Mouse (Mus musculus): ENCODE results near the gene Olfr1245. TPM values are rescaled to one million over a fixed set of nuclear protein-coding genes. Genes with fewer than 3 reads are reported as not detected.
"Not testable (repeated sequence)": the region's sequence is repeated elsewhere in the genome, so short reads cannot be mapped to it uniquely, and the experiment has no call there.

Olfr1245 gene
- total and polyA plus RNA-seq, 3 experiments, result not detected

DNA sequence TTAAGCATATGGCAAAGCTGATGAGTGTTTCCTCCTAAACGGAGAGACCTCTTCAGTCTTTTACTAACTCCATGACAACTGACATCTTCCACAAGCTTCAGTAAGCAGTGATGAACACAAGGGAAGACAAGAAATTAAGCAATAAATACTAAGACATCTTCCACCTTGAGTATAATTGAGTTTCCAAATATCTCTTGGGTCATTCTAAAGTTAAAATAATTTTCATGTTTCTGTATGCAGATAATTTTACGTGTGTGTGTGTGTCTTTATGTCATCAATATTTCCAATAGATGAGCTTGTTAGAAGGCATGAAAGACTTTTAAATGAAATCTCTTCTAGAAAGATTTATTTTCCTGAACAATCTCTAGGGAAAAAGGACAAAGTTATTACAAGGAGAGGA is 14.8 kb upstream of the Olfr1245 start, which contains the start of gene Olfr1246:
Olfr1246 (minus strand) TSS at position 101 of the 400 bp plus-strand sequence.
- no peak for TF ChIP-seq POLR2A (IDR thresholded peaks at IDR 0.05; ENCODE audit: control insufficient read depth in 1 of 2, insufficient read depth in 1 of 2, low read depth in 1 of 2, low read length in 2 of 2, poor library complexity in 1 of 2)
- no peak for TF ChIP-seq KAT2A (conservative IDR thresholded peaks at IDR 0.05; ENCODE audit: low read depth, low read length)
- no peak within 1 kb of the TSS for H3K27ac ChIP-seq (ENCODE audit: control insufficient read depth, low read depth, low read length)
- H3K79me2 ChIP-seq (ENCODE audit: control insufficient read depth, insufficient read depth, low read length, poor library complexity), result no peaks in the 10 kb centered on the region

DNA sequence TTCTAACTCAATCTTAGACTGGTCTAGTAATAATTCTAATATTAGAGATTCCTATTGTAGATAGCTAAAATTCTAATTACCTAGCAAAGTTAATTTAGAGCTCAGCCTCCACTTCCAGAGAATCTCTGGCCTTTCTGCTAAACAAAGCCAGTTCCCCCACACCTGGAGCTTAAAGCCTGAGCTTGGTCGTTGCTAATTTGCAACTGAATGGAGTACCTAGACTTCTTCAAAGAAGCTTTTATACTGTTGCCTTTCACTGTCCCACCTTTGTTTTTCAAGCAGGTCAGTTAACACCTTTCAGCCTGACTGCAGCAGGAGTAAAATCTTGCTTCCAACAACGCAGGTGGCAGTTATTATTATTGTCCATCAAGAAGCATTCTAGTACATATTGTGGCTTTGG is 15.5 kb downstream of the Olfr1245 start:
- not testable (repeated sequence) for H3K79me2 ChIP-seq (ENCODE audit: control insufficient read depth, insufficient read depth, low read length, poor library complexity); H3K4me3 ChIP-seq (ENCODE audit: control insufficient read depth in 1 of 2, insufficient read depth in 1 of 2, low read depth in 2 of 2, low read length in 2 of 2); H3K27ac ChIP-seq (ENCODE audit: control insufficient read depth, low read depth, low read length); H3K27me3 ChIP-seq (ENCODE audit: control insufficient read depth in 1 of 2, insufficient read depth in 2 of 2, low read length in 2 of 2); H3K9ac ChIP-seq (ENCODE audit: control insufficient read depth, low read depth, low read length, poor library complexity, severe bottlenecking); H3K9me3 ChIP-seq (replicated peaks; ENCODE audit: insufficient read depth, low read length); H3K36me3 ChIP-seq (ENCODE audit: control insufficient read depth in 1 of 2, insufficient read depth in 2 of 2, low read length in 2 of 2); DNase-seq (ENCODE audit: low read depth, low spot score); H3K4me1 ChIP-seq (ENCODE audit: control insufficient read depth in 1 of 2, insufficient read depth in 2 of 2, low read length in 2 of 2)

More for the DNA sequence above, 14.8 kb upstream of the Olfr1245 start, which contains the start of gene Olfr1246:
- no peak within 1 kb of the TSS for H3K9ac ChIP-seq (ENCODE audit: control insufficient read depth, low read depth, low read length, poor library complexity, severe bottlenecking)
- H3K4me3 ChIP-seq (ENCODE audit: control insufficient read depth in 1 of 2, insufficient read depth in 1 of 2, low read depth in 2 of 2, low read length in 2 of 2), result no peak within 1 kb of the TSS
- no peaks in the 10 kb centered on the region for H3K4me1 ChIP-seq (ENCODE audit: control insufficient read depth in 1 of 2, insufficient read depth in 2 of 2, low read length in 2 of 2)
- no peaks in the 10 kb centered on the region for H3K36me3 ChIP-seq (ENCODE audit: control insufficient read depth in 1 of 2, insufficient read depth in 2 of 2, low read length in 2 of 2)
- H3K9me3 ChIP-seq (replicated peaks; ENCODE audit: insufficient read depth, low read length), result no peaks in the 10 kb centered on the region
- no peaks in the 10 kb centered on the region for H3K27me3 ChIP-seq (ENCODE audit: control insufficient read depth in 1 of 2, insufficient read depth in 2 of 2, low read length in 2 of 2)
- DNase-seq (ENCODE audit: low read depth, low spot score), result no peak

DNA sequence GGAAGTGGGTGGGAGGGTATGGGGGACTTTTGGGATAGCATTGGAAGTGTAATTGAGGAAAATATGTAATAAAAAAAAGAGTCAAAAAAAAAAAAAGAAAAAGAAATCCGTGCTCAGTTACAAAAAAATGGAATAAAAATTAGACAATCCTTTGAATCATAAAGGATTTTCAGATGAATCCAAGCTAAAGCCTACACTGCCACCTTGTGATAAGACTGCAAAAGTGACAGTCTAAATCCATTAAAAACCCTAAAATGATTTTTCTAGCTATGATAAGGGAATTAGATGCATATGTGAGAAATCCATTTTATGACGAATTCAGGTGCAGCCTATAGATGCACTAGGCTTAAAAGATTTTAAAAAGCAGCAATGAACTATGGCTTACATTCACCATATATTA is 33.7 kb downstream of the Olfr1245 start:
- H3K9me3 ChIP-seq (replicated peaks; ENCODE audit: insufficient read depth, low read length), result no peaks in the 10 kb centered on the region
- H3K79me2 ChIP-seq (ENCODE audit: control insufficient read depth, insufficient read depth, low read length, poor library complexity), result no peaks in the 10 kb centered on the region
- TF ChIP-seq MXI1 (IDR thresholded peaks at IDR 0.05; ENCODE audit: low read depth, low read length) (no peak), CHD2 (IDR thresholded peaks at IDR 0.05; ENCODE audit: low read length) (no peak), CHD1 (IDR thresholded peaks at IDR 0.05; ENCODE audit: low read depth, low read length) (no peak), MAZ (IDR thresholded peaks at IDR 0.05; ENCODE audit: low read depth, low read length) (no peak), RCOR1 (IDR thresholded peaks at IDR 0.05; ENCODE audit: low read depth, low read length) (no peak), USF1 (IDR thresholded peaks at IDR 0.05; ENCODE audit: low read depth, low read length) (no peak), ZMIZ1 (IDR thresholded peaks at IDR 0.05; ENCODE audit: low read depth, low read length) (no peak), TCF12 (IDR thresholded peaks at IDR 0.05; ENCODE audit: low read depth, low read length) (no peak), NRF1 (IDR thresholded peaks at IDR 0.05; ENCODE audit: insufficient read depth, low read depth, low read length, poor library complexity, severe bottlenecking) (no peak), TBP (IDR thresholded peaks at IDR 0.05; ENCODE audit: low read depth, low read length) (no peak), ZC3H11A (IDR thresholded peaks at IDR 0.05; ENCODE audit: low read depth, low read length) (peak; percentile 59), SMC3 (IDR thresholded peaks at IDR 0.05; ENCODE audit: low read depth, low read length) (peak; percentile 69), BHLHE40 (IDR thresholded peaks at IDR 0.05; ENCODE audit: borderline replicate concordance, low read depth, low read length) (no peak), MEF2A (IDR thresholded peaks at IDR 0.05; ENCODE audit: extremely low read depth, insufficient replicate concordance, low read depth, low read length, poor library complexity, severe bottlenecking) (no peak), SIN3A (IDR thresholded peaks at IDR 0.05; ENCODE audit: low read length) (no peak), MYC (IDR thresholded peaks at IDR 0.05; ENCODE audit: low read depth, low read length) (no peak), GABPA (IDR thresholded peaks at IDR 0.05; ENCODE audit: low read depth, low read length) (no peak), NELFE (IDR thresholded peaks at IDR 0.05; ENCODE audit: low read depth, low read length) (no peak), MAX (IDR thresholded peaks at IDR 0.05; ENCODE audit: low read length) (no peak), CTCF (IDR thresholded peaks at IDR 0.05 in 2 of 3, conservative IDR thresholded peaks at IDR 0.05 in 1 of 3; ENCODE audit: control insufficient read depth in 1 of 3, insufficient read depth in 1 of 3, low read depth in 2 of 3, low read length in 3 of 3, poor library complexity in 1 of 3, severe bottlenecking in 1 of 3) (peak in 1 of 3 experiments; percentile 51; a peak in 2 of 6 replicates), MAFK (IDR thresholded peaks at IDR 0.05; ENCODE audit: borderline replicate concordance, low read depth, low read length) (no peak), UBTF (IDR thresholded peaks at IDR 0.05; ENCODE audit: borderline replicate concordance, insufficient read depth, low read depth, low read length) (no peak), USF2 (IDR thresholded peaks at IDR 0.05; ENCODE audit: borderline replicate concordance in 1 of 2, insufficient read depth in 1 of 2, low read depth in 1 of 2, low read length in 2 of 2) (no peak), MYB (IDR thresholded peaks at IDR 0.05; ENCODE audit: low read depth, low read length) (no peak), KAT2A (conservative IDR thresholded peaks at IDR 0.05; ENCODE audit: low read depth, low read length) (no peak)

More for the DNA sequence above, 33.7 kb downstream of the Olfr1245 start:
- no peak overlapping the region for H3K4me3 ChIP-seq (ENCODE audit: control insufficient read depth in 1 of 2, insufficient read depth in 1 of 2, low read depth in 2 of 2, low read length in 2 of 2)
- peak; percentile 6 for DNase-seq (ENCODE audit: low read depth, low spot score)
- H3K4me1 ChIP-seq (ENCODE audit: control insufficient read depth in 1 of 2, insufficient read depth in 2 of 2, low read length in 2 of 2), result no peaks in the 10 kb centered on the region
- H3K9ac ChIP-seq (ENCODE audit: control insufficient read depth, low read depth, low read length, poor library complexity, severe bottlenecking), result no peak overlapping the region
- no peaks in the 10 kb centered on the region for H3K36me3 ChIP-seq (ENCODE audit: control insufficient read depth in 1 of 2, insufficient read depth in 2 of 2, low read length in 2 of 2)
- H3K27me3 ChIP-seq (ENCODE audit: control insufficient read depth in 1 of 2, insufficient read depth in 2 of 2, low read length in 2 of 2), result no peaks in the 10 kb centered on the region
- H3K27ac ChIP-seq (ENCODE audit: control insufficient read depth, low read depth, low read length), result no peak overlapping the region

Data from MEL (cell line).